Mouse (Mus musculus) midbrain, postnatal 0 days (tissue): Measurements from ENCODE around the gene Rab44. TPM values are rescaled to one million over a fixed set of nuclear protein-coding genes. Genes with fewer than 3 reads are reported as not detected.

Source experiments
- ATAC-seq: fragments of 200-750 bp; cut with Nextera tagmentation; 2 replicates; pipeline ENCODE4 v1.8.0; 2017; ENCODE audit warnings: moderate number of reproducible peaks, mild to moderate bottlenecking, moderate TSS enrichment, moderate library complexity; ENCODE audit not compliant: low FRiP score
- DNase-seq: peaks from one replicate; pipeline ENCODE4 v3.0.0-alpha.2; 2015; ENCODE audit warnings: low spot score
- H3K27ac ChIP-seq: fragments of 300-500 bp; sonication (generic); 2 replicates; pipeline ENCODE4 v1.5.1; 2014; ENCODE audit warnings: low read depth, mild to moderate bottlenecking, low read length, mixed read lengths
- H3K27me3 ChIP-seq: fragments of 300-500 bp; sonication (generic); 2 replicates; pipeline ENCODE4 v1.6.1; 2014; ENCODE audit warnings: low read length, control low read depth, mixed read lengths; ENCODE audit not compliant: insufficient read depth
- H3K36me3 ChIP-seq: fragments of 300-500 bp; sonication (generic); 2 replicates; pipeline ENCODE4 v1.6.1; 2014; ENCODE audit warnings: low read length, control low read depth, mixed read lengths; ENCODE audit not compliant: insufficient read depth
- H3K4me1 ChIP-seq: fragments of 300-500 bp; sonication (generic); 2 replicates; pipeline ENCODE4 v1.6.1; 2014; ENCODE audit warnings: mild to moderate bottlenecking, control low read depth, antibody characterized with exemption, low read length, mixed read lengths; ENCODE audit not compliant: insufficient read depth
- H3K4me2 ChIP-seq: fragments of 300-500 bp; sonication (generic); 2 replicates; pipeline ENCODE4 v1.6.1; 2014; ENCODE audit warnings: low read depth, mild to moderate bottlenecking, low read length, mixed read lengths; ENCODE audit not compliant: poor library complexity, severe bottlenecking
- H3K4me3 ChIP-seq: fragments of 300-500 bp; sonication (generic); 2 replicates; pipeline ENCODE4 v1.5.1; 2014; ENCODE audit warnings: low read depth, mild to moderate bottlenecking, low read length, moderate library complexity
- H3K9ac ChIP-seq: fragments of 300-500 bp; sonication (generic); replicated peaks from 2 replicates; pipeline ENCODE4 v1.6.1; 2014; ENCODE audit warnings: mild to moderate bottlenecking, low read length, moderate library complexity, mixed read lengths; ENCODE audit not compliant: poor library complexity, severe bottlenecking
- H3K9me3 ChIP-seq: fragments of 300-500 bp; sonication (generic); 2 replicates; pipeline ENCODE4 v1.6.1; 2016; ENCODE audit warnings: low read length, control low read depth
- CTCF ChIP-seq: IDR thresholded peaks from 2 replicates; pipeline ENCODE4 v1.5.1; 2016; ENCODE audit warnings: antibody characterized with exemption, mild to moderate bottlenecking
- WGBS: fragments of 180-500 bp; shearing (Covaris S2); extraction: QIAGEN DNeasy Blood & Tissue Kit; methylation state at CpG from one replicate; pipeline ENCODE4 v1.1.7; 2014; 5-methylcytosine and 5-hydroxymethylcytosine counted together
- polyA plus RNA-seq: library from polyadenylated mRNA; unstranded; fragments of >200 nt; fragmentation: Nextera tagmentation; extraction: Ambion mirVana; gene quantifications from 2 replicates; pipeline ENCODE4 v1.2.1, GENCODE M21; 2015
- total RNA-seq: library from RNA; depleted of rRNA; stranded (reverse); fragments of >200 nt; gene quantifications from 2 replicates; pipeline ENCODE4 v1.2.3, GENCODE M21; 2014

Rab44 gene
- total and polyA plus RNA-seq, 2 experiments from 2014 or later, result not detected

- peak; percentile 34 for DNase-seq
- no peak for TF ChIP-seq CTCF
- peaks cover 10% of the 10 kb centered on the region; the same call in 1 of the 2 replicates for H3K4me1 ChIP-seq
- WGBS, result 16% methylated on average over 17 of the region's 17 CpGs
- H3K36me3 ChIP-seq, result peaks cover 15% of the 10 kb centered on the region; the same call in 1 of the 2 replicates
- H3K4me2 ChIP-seq, result no peak overlapping the region
- no peaks in the 10 kb centered on the region for H3K9me3 ChIP-seq
- no peak overlapping the region for H3K4me3 ChIP-seq
- no peak for ATAC-seq
- no peaks in the 10 kb centered on the region for H3K27me3 ChIP-seq
- no peak overlapping the region for H3K27ac ChIP-seq
- H3K9ac ChIP-seq, result no peak overlapping the region
Measured at GRCm38 (mm10) chr17:29164469-29165111, 50.6 kb downstream of the Rab44 start.

DNA sequence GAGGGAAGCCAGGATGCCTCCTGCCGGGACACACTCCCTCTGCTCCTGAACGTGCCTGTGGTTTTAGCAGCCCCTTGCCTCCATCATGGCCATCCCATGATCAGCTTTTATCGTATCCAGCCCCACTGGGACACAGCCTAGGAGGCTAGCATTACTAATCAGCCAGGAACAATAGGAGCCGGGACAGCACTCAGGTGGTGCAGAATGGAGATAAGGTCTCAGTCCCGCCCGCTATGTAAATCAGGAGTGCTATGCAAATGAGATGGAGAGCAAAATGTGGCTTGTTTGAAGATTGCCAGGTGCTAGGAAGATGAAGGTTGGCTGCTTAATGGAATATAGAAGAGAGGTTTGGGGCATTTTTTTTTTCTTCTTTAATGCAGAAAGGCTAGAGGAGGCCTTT is 51.5 kb downstream of the Rab44 start:
- H3K4me3 ChIP-seq, result no peak overlapping the region
- 7% methylated on average over 6 of the region's 6 CpGs for WGBS
- no peak for TF ChIP-seq CTCF
- no peaks in the 10 kb centered on the region for H3K9me3 ChIP-seq
- no peak overlapping the region for H3K9ac ChIP-seq
- H3K27ac ChIP-seq, result peak overlapping the region; percentile 44; the same call in 1 of the 2 replicates
- H3K4me2 ChIP-seq, result no peak overlapping the region
- 0 out of 2 replicates have a peak, but pooled peaks cover 9% of the 10 kb centered on the region for H3K36me3 ChIP-seq
- H3K27me3 ChIP-seq, result no peaks in the 10 kb centered on the region
- DNase-seq (peak; percentile 8), ATAC-seq (no peak)
- H3K4me1 ChIP-seq, result peaks cover 10% of the 10 kb centered on the region; the same call in 1 of the 2 replicates

GRCm38 (mm10) chr17:29165967-29166578 is 52.1 kb downstream of the Rab44 start:
- H3K27me3 ChIP-seq, result no peaks in the 10 kb centered on the region
- ATAC-seq, result no peak
- WGBS, result 36% methylated on average over 8 of the region's 8 CpGs
- 0 out of 2 replicates have a peak, but pooled peaks cover 9% of the 10 kb centered on the region for H3K36me3 ChIP-seq
- no peak for DNase-seq
- no peak overlapping the region for H3K9ac ChIP-seq
- no peaks in the 10 kb centered on the region for H3K9me3 ChIP-seq
- H3K4me3 ChIP-seq, result no peak overlapping the region
- peak overlapping the region; percentile 44; the same call in 1 of the 2 replicates for H3K27ac ChIP-seq
- no peak overlapping the region for H3K4me2 ChIP-seq
- H3K4me1 ChIP-seq, result peaks cover 10% of the 10 kb centered on the region; the same call in 1 of the 2 replicates
- TF ChIP-seq CTCF, result no peak

DNA sequence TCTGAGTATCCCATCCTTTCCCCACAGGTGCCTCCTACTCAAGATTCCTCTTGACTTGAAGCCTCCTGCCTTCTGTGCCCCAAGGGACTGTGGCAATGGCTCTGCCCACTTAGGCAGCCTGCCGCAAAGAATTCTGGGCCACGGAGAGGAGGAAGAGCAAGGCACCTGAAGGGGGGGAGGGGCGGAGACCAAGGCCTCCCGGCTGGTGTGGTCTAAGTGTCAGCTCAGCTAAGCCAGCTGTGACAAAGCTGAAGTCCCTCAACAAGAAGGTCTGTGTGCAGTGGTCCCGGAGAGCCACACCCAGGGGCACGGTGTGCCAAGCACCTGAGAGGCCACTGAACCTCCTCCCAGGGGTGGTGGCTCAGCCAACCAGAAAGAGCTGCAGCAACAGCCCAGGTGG is 53.4 kb downstream of the Rab44 start:
- H3K9me3 ChIP-seq, result no peaks in the 10 kb centered on the region
- H3K4me1 ChIP-seq, result peaks cover 10% of the 10 kb centered on the region; the same call in 1 of the 2 replicates
- no peak overlapping the region for H3K27ac ChIP-seq
- no peak overlapping the region for H3K4me2 ChIP-seq
- H3K36me3 ChIP-seq, result 0 out of 2 replicates have a peak, but pooled peaks cover 6% of the 10 kb centered on the region
- 67% methylated on average over 6 of the region's 6 CpGs for WGBS
- no peak for ATAC-seq
- TF ChIP-seq CTCF, result no peak
- no peak overlapping the region for H3K9ac ChIP-seq
- DNase-seq, result no peak
- no peak overlapping the region for H3K4me3 ChIP-seq
- no peaks in the 10 kb centered on the region for H3K27me3 ChIP-seq

DNA sequence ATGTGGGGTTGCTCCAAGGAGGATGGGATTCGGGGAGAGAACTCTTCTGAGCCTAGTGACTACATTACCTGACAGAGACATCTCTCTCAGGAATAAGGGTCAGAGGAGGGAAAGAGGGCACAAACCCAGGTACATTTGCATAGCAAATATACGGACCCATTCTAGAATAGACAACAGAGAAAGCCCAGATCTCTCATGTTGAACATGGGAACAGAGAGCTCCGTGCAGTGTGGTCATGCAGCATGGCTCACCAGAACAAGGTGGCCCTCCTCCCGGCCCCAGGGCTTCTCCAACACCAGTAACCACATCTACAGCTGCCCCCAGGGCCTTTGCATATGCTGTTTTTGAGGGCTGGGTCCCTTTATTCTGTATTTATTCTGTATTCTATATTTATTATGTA is 54.5 kb downstream of the Rab44 start:
- TF ChIP-seq CTCF, result no peak
- DNase-seq, result no peak
- Histone ChIP-seq H3K4me3 (no peak overlapping the region), H3K27ac (no peak overlapping the region), H3K9me3 (no peaks in the 10 kb centered on the region), H3K9ac (no peak overlapping the region), H3K36me3 (0 out of 2 replicates have a peak, but pooled peaks cover 6% of the 10 kb centered on the region), H3K27me3 (no peaks in the 10 kb centered on the region), H3K4me2 (no peak overlapping the region), H3K4me1 (peaks cover 10% of the 10 kb centered on the region; the same call in 1 of the 2 replicates)
- 85% methylated on average over 4 of the region's 4 CpGs for WGBS
- no peak for ATAC-seq
